Mouse (Mus musculus): ENCODE results near the gene Pitx3.
"Not testable (repeated sequence)": the region's sequence is repeated elsewhere in the genome, so short reads cannot be mapped to it uniquely, and the experiment has no call there.

Gene Pitx3

DNA sequence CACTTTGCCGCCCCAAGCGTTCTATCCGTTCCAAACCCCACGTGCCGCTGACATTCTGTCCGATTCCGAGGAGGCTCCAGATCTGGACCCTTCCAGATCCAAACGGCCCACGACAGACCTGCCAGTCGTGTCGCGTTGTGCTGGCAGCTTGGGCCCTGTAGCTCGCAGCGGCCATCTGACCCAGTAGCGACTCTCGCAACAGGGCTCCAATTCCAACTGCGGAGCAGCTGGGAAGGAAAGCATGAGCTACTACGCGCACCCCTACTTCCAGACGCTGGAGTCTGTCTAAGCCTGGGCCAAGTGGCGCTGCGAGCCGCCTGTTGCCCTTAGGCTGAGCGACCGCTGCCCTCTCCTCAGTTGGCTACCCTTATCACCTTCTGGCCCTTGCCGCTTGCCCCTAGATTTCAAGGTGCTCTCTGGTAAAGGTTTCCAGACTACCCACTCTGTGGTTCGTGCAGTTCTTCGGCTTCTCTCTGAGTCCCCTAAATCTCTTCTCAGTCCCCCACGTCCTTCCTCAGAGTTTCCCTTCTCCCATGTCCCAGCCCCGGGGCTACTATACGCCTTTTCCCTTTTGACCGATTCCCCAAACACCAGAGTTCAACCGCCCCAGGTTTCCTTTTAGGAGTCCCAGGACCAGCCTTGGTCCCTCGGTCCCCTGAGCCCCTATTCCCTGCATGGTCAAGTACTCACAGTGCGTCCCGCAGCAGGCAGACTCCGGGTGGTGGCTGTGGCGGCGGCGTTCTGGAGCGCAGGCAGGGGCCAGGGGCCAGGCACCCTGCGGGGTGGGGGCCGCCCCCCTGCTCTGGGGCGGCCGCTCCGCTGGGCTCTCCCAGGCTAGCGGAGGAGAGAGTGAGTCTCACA is at the start of gene Pitx3:
Gene Pitx3 (minus strand): TSS at position 816 of the 861 bp plus-strand sequence.
- in situ Hi-C loops (cut with MseI, MboI) = no loop called here

DNA sequence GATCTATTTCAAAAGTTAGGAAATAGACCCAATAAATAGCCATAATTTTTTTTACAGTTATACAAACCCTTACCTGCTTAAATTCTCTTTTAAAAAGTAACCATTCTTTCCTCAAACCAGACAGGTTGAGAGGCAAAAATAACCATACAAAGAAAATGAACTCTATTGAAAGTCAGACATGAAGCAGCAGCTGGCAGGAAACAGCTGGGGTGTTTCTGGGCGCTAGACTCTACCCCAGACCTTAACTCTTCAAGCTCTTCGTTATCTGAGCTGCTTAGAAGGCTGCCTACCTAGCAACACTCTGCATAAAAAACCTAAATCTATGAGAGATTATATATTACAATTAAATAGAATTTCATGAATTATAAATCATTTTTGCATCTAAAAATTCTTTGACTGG is 39.1 kb upstream of the Pitx3 start:
- in situ Hi-C loops (cut with MseI, MboI) = no loop called here

DNA sequence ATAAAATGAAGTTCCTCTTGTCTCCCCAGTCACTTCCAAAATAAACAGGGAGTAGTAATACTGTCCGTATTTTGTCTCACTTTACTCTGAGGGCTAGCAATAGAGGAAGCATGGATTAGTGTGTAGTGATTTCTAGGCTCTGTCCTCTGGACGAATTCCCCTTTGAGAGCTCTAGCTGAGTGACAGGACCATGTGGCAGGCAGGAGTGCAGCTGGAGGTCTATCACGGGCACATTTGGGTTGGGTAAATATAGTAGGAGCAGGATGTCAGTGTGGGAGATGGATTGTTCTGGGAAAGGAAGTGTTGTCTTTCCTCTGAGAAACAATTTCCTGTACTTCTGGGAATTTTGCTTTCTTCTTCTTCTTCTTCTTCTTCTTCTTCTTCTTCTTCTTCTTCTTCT is 38.5 kb upstream of the Pitx3 start:
- in situ Hi-C loops (cut with MseI, MboI) = no loop called here

DNA sequence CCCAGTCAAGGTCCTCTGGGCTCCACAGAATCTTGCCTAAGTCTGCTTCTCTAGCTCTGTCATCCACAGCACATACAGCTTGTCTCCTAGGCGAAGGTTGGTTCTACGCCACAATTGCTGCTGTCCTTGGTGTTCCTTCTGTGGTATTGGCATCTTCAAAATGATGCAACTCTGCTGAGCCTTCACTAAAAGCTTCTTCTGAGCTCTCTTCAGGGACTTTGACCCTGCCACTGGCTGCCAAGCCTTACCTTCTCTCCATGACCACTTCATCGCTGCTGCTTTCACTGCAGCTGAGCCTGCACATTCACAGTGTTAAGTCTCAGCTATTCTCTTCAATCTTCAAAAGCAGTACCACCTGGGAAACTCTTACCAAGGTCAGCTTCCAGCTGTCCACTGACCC is 34.1 kb upstream of the Pitx3 start:
- in situ Hi-C loops (cut with MseI, MboI) = no loop called here

DNA sequence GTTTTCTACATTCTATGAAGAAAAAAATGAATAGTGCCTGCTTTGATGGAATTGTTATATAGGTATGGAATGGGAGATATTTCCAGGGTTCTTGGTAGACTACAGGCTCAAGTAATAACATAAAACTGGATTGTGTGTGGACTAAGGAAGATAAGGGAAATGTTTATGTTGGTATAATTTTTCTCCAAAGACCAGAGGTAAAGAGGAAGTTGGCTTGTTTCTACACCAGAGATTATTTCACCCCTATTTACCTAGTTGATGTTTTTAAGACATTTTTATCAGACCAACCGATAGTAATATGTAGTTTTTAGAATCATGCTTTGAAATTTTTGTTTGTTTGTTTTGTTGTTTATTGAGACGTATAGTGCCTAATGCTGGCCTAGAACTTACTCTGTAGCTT is 32.1 kb upstream of the Pitx3 start:
- in situ Hi-C loops (cut with MseI, MboI) = no loop called here

DNA sequence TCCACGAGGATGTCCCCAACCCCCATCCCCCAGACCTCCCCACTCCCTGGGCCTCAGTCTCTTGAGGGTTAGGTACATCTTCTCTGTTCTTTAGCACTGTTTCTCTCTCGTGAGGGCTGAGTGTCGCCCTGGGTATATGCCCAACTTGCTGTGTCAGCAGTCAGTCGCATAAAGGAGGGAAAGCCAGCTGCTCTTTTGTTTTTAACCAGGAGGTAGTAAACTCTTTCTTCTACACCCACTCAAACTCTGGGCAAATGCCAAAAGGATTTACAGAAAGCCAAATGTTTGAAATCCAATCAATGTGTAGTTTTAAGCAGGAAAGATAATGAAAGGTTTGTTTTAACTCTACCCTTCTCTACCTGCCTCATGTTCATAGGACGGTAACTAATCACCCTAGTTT is 28.9 kb upstream of the Pitx3 start:
- in situ Hi-C loops (cut with MseI, MboI) = no loop called here

DNA sequence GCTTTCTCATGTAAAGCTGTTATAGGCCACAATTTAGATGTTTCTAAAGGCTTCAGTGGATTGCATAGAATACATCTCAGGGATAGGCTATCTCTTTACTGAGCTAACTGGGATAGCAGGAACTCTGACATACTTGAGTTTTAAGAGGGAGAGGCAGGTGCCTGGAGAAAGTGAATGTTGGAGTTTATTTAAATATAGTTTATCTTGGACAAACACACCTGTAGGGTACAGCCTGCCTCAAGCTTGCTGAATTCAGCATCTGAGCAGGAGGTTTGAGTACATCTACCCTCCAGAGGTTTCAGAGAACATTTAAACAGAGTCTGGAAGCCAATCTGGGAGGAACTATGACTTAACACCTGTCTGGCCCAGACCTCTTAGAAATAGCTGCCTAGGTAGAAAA is 27.0 kb upstream of the Pitx3 start:
- in situ Hi-C loops (cut with MseI, MboI) = no loop called here

DNA sequence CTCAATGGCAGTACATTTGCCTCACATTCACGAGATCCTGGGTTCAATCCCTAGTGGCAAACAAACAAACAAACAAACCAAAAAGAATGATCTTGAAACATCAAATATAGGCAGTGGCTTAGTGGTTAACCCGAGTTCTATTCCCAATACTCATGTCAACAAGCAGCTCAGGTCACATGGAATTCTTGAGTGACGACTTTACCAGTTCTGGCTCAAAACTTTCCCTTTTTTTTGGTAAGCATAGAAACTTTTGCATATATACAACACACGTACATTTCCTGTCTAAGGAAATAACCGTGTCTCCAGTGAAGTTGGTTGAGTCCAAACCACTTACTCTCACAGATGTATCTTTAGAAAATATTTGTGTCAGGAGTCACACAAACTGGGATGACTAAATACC is 24.4 kb upstream of the Pitx3 start:
- in situ Hi-C loops (cut with MseI, MboI) = no loop called here

DNA sequence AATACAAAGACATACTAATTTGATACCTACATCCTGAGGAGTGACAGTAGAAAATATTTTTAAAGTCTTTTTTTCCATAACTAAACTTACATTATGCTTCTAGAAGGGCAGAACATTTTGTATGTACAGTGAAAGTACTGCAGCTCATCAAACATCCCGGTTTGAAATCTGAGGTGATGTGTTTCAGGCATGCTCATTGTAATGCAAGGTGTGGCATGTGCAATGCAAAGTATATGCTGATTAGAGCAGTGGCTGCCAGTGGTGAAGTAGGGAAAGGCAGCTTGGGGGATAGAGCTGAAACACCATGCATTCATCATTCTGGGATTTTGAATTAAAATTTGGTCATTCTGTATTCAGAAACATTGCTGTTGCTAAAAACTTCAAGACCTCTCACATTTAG is 21.8 kb upstream of the Pitx3 start:
- in situ Hi-C loops (cut with MseI, MboI) = no loop called here

DNA sequence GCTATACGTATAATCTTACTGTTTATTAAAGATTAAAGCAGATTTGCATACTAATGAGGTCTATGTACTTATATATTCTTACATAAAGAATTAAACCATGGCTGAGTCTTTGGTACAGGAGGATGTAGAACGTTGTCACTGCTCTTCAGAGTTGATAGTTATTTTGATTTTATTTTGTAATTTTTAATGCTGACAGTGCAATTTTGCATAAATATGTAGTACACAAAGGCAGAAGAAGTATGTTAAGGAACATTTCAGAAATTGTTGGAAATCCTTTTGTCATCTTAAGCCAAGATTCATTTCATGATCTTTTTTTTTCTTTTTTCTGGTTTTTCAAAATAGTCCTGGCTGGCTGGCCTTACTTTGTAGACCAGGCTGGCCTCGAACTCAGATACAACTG is 21.3 kb upstream of the Pitx3 start:
- in situ Hi-C loops (cut with MseI, MboI) = no loop called here

DNA sequence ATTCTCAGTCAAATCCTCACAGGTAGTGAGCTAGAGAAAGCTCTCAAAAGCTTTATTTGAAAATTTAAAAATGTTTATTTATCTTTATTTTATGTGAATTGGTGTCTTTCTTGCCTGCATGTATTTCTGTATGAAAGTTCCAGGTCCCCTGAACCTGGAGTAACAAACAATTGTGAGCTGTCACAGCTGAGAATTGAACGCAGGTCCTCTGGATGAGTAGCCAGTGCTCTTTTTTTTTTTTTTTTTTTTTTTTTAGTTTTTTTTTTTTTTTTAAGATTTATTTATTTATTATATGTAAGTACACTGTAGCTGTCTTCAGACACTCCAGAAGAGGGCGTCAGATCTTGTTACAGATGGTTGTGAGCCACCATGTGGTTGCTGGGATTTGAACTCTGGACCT is 19.0 kb upstream of the Pitx3 start:
- in situ Hi-C loops (cut with MseI, MboI) = not testable (repeated sequence)

DNA sequence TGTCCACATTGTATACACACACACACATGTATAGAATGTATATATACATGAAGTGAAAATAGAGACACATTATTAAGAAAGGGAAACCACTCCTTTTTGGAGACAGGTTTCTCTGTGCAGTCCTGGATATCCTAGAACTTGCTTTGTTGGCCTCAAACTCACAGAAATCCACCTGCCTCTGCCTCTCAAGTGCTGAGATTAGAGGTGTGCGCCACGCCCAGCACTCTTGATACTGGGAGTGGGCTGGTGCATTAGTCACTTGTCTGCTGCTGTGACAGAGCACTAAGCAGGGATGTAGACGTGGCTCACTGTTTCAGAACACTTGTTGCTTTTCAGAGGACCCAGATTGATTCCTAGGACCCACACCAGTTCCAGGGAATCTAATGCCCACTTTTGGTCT is 17.8 kb upstream of the Pitx3 start:
- in situ Hi-C loops (cut with MseI, MboI) = no loop called here

DNA sequence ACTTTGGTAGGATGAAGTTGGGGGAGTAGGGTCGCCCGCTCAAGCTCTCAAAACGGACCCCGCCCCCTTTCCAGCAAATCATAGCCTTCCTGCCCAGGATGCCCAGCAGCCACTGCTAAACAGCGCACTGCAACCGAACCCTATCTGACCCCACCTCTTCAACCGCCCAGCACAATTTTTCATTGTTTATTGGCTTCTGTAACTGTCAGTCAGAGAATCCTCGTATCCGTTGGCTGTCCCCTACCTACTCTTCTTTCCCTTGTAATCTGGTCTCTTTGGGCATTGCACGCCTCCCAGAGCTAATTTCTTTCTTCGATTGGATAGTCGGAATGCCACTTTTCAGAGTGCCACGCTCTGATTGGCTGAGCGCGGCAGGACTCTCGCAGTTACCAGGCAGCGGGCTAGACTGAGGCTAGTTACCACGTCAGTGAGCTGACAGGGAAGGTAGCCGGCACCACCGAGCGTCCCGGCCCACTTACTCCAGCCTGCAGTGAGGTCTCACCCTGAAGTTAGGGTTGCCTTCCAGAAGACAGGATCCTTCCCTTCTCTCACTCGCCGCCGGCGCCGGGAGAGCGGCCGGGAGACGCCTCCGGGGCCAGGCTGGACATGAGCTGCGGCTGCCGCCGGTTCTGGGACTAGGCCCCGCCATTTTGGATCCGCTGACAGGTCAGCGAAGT is 4.1 kb upstream of the Pitx3 start, which contains the start of gene Gbf1:
Gene Gbf1 (plus strand): TSS at position 383 of the 677 bp plus-strand sequence.
- in situ Hi-C loops (cut with MseI, MboI) = no loop called here

DNA sequence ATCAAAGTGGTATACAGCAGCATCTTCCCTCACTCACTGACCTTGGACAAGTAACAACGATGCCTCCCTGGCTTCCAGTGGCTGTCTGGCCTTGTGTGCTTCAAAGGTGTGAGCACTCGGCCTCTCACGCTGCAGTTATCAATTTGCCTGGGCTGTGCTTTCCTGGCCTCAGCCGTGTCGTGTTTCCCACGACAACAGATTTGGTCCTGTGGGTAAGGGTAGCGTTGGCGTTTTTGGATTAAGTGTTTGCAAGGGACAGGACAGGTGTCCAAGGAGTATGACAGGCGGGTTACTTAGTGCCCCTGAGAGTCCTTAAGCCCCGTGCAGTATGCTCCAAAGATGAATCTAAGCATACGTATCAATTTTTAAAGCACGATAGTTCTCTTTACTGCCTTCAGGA is 965 bp upstream of the Pitx3 start:
- in situ Hi-C loops (cut with MseI, MboI) = no loop called here

DNA sequence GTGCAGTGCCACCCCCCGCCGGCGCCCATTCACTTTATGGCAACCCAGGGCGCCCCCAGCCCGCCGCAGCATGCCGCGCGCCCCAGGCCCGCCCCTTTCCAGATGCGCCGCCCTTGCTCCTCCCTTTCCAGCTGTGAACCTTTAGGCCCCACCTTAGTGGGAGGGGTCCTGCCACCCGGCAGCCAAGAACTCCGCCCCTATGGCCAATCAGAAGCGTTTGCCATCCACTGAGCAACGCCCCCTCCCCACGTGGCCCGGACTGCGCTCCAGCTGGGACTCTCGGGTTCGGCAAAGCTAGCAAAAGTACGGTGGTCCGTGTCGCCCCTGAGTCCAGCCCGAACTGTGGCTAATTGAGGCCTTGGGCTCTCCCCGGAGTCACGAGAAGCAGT is 240 bp upstream of the Pitx3 start:
- in situ Hi-C loops (cut with MseI, MboI) = no loop called here

DNA sequence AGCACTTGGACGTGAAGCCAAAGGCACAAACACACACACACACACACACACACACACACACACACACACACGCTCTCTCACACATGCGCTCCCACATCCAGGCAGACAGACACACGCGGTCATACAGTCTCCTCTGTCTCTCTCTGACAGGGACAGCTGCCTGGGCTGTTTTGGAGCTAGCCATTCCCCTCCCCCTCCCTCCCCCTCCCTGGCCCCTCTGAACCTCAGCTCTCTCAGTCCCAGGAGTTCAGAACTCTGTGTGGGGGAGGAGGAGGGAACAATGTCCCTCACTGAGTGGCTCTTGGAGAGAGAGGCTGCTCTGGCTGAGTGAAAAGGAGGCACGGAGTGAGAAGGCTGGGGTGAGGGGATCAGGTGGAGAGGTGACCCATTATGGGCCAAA is 7.0 kb downstream of the Pitx3 start:
- in situ Hi-C loops (cut with MseI, MboI) = no loop called here

DNA sequence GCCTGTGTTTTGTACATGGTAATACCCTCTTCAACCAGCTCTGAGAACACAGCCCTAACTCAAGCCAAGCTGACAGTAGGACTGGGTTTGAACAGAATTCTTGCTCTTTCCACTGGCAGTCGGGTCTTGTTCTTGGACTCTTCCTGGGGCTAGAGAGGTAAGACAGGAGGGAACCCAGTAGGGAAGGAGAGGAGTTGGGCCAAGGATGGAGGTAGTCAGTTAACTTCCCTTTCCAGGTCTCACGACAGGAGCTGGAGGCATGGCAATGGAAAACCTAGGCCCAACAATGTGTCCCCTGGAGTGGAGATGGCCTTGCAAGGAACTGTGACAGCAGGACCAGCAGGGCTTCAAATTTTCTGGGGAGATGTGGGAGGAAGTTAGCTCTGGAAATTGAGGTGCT is 7.8 kb downstream of the Pitx3 start:
- in situ Hi-C loops (cut with MseI, MboI) = no loop called here

DNA sequence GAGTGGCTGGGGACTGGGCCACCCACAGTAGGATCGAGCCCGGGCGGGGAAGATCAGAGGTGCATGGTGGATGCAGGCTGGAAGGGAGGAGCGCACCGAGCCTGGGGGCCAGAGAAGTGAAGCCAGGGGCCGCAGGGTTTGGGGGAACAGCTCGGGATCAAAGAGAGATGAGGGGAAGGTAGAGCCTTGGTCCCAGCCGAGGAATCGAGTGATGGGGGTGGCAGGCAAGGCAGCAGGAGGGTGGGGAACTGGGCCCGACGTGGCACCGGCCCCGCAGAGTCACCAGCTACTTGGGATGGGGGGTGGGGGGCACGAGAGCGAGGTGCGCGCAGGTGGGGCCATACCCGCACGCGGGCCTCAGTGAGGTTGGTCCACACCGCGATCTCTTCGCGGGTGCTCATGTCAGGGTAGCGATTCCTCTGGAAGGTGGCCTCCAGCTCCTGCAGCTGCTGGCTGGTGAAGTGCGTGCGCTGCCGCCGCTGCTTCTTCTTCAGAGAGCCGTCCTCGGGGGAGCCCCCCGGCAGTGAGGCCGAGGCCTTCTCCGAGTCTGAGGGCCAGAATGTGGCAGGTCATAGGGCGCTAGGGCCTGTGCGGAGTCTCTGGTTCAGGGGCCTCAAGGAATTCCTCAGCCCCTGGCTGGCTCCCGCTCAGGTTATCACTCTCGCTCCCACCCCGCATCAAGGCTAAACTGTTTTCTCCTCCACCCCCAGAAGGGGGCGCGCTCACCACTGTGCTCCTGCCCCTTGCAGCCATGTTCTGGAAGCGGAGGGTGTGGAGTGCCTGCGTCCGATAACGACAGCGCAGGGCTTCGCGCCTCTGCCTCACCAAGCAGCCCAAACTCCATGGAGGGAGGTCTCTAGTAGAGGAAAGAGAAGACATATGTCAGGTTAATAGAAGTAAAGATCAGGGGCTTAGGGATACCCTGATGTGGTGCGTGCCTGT is 11.2 kb downstream of the Pitx3 start:
- in situ Hi-C loops (cut with MseI, MboI) = loop anchor here (10.0 kb wide), 1 partner anchor 118 kb away; no protein-coding TSS in a partner anchor

DNA sequence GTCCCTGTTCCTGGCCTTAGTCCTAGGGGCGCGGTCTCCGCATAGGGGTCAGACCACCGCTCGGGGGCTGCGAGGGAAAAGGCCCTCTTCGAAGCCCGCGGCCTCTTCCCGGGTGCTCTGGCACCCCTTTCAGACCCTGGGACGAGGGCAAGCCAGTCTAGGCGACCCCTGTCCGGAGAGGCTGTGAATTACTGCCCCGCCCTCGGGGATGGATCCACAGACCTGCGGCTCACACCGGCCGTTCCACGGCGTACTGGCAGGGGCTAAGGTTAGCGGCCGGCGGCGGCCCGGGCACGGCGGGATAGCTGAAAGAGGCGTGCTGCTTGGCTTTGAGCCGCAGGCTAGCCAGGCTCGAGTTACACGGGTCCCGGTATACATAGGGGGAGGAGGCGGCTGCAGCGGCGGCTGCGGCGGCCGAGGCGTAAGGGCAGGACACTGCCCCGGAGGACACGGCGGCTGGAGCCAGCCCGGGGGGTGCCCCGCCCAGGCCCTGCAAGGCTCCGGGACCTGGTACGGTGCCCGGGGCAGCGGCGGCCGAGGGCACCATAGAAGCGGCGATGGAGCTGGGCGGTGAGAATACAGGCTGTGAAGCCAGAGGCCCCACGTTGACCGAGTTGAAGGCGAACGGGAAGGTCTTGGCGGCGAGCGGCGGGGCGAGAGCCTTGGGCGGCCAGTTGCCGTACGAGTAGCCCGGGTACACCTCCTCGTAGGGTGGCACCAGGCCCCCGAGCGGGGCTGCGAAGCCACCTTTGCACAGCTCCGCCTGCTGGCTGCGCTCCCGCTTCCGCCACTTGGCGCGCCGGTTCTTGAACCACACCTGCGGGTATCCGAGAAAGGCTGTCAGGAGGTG is 12.1 kb downstream of the Pitx3 start:
- in situ Hi-C loops (cut with MseI, MboI) = loop anchor here (10.0 kb wide), 1 partner anchor 119 kb away; no protein-coding TSS in a partner anchor

DNA sequence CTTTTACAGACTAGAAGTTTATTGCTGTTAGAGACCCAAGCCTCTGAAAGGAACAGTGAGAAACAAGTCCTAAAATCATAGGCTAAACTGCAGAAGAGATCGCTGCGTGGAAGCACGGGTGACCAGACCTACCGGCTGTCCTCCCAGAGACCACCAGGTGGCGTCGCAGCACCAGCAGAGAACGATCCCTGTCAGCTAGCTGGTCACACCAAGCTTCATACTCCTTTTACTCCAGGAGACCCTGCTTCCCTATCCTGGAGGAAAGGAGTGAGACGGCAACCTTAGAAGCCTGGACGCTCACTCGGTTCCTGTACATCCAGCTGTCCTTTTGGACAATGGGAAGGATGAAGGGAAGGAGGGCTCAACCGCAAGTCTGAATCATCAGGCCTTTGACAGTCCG is 12.8 kb downstream of the Pitx3 start:
- in situ Hi-C loops (cut with MseI, MboI) = loop anchor here (10.0 kb wide), 1 partner anchor 120 kb away; no protein-coding TSS in a partner anchor

DNA sequence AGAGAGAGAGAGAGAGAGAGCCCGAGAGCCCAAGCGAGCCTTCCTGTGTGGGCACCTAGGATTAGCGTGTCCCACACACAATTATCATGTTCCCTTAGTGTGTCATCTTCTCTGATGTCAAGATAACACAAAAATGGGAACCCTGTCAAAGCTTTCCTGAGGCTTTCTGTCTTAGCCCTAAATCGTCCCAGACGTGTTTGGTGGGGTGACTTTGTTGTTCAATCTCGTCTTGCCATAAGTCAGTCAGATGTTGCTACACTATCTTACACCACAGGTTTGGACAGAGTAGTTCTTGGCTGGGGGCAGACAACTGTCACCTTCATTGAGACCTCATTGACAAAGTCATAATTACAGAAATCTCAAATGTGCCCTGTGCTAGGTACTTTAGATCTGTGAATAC is 15.5 kb downstream of the Pitx3 start:
- in situ Hi-C loops (cut with MseI, MboI) = loop anchor here (10.0 kb wide), 1 partner anchor 122 kb away; no protein-coding TSS in a partner anchor

All from mouse trophoblast stem cell (cell line).